Mouse (Mus musculus): Measurements from ENCODE around the gene Olfr1368. TPM values are rescaled to one million over a fixed set of nuclear protein-coding genes. Genes with fewer than 3 reads are reported as not detected.

Gene Olfr1368
- polyA plus RNA-seq (2015; fragmentation: Nextera tagmentation; extraction: Ambion mirVana): not detected in 2 replicates

GRCm38 (mm10) chr13:21145767-21146166 lies at the start of gene Olfr1368:
TSS of gene Olfr1368 (minus strand) at chr13:21145867.
- no peaks in the 10 kb centered on the region for H3K27me3 ChIP-seq (ENCODE audit: control insufficient read depth, insufficient read depth, low read length)
- ATAC-seq (ENCODE audit: insufficient read depth, low FRiP score): no peak
- H3K4me3 ChIP-seq (replicated peaks; ENCODE audit: low read length): no peak within 1 kb of the TSS
- no peaks in the 10 kb centered on the region for H3K36me3 ChIP-seq (ENCODE audit: control insufficient read depth, insufficient read depth, low read length)
- H3K27ac ChIP-seq (ENCODE audit: low read length): no peak within 1 kb of the TSS
- no peaks in the 10 kb centered on the region for H3K9me3 ChIP-seq (replicated peaks; ENCODE audit: control insufficient read depth, low read length)
- H3K4me1 ChIP-seq (ENCODE audit: control insufficient read depth, insufficient read depth, low read length): no peaks in the 10 kb centered on the region
- H3K4me2 ChIP-seq (ENCODE audit: low read depth, low read length): no peak within 1 kb of the TSS
- H3K9ac ChIP-seq (ENCODE audit: low read length): no peak within 1 kb of the TSS
- 75% methylated on average over 4 of the region's 4 CpGs for WGBS

- Histone ChIP-seq H3K9me3 (replicated peaks; ENCODE audit: control insufficient read depth, low read length) (no peaks in the 10 kb centered on the region), H3K4me1 (ENCODE audit: control insufficient read depth, insufficient read depth, low read length) (peaks cover 12% of the 10 kb centered on the region), H3K4me3 (replicated peaks; ENCODE audit: low read length) (no peak overlapping the region), H3K4me2 (ENCODE audit: low read depth, low read length) (no peak overlapping the region), H3K9ac (ENCODE audit: low read length) (no peak overlapping the region), H3K27ac (ENCODE audit: low read length) (no peak overlapping the region), H3K36me3 (ENCODE audit: control insufficient read depth, insufficient read depth, low read length) (peaks cover 36% of the 10 kb centered on the region), H3K27me3 (ENCODE audit: control insufficient read depth, insufficient read depth, low read length) (no peaks in the 10 kb centered on the region)
- WGBS: 75% methylated on average over 4 of the region's 4 CpGs
- ATAC-seq (ENCODE audit: insufficient read depth, low FRiP score): no peak
Measured at GRCm38 (mm10) chr13:21185521-21185920, 39.9 kb upstream of the Olfr1368 start.

- no peak overlapping the region for H3K4me2 ChIP-seq (ENCODE audit: low read depth, low read length)
- H3K36me3 ChIP-seq (ENCODE audit: control insufficient read depth, insufficient read depth, low read length): peaks cover 23% of the 10 kb centered on the region
- no peak overlapping the region for H3K27ac ChIP-seq (ENCODE audit: low read length)
- H3K9ac ChIP-seq (ENCODE audit: low read length): no peak overlapping the region
- H3K4me3 ChIP-seq (replicated peaks; ENCODE audit: low read length): no peak overlapping the region
- no peaks in the 10 kb centered on the region for H3K9me3 ChIP-seq (replicated peaks; ENCODE audit: control insufficient read depth, low read length)
- no peaks in the 10 kb centered on the region for H3K27me3 ChIP-seq (ENCODE audit: control insufficient read depth, insufficient read depth, low read length)
- H3K4me1 ChIP-seq (ENCODE audit: control insufficient read depth, insufficient read depth, low read length): peaks cover 19% of the 10 kb centered on the region
- WGBS: 94% methylated on average over 7 of the region's 7 CpGs
- no peak for ATAC-seq (ENCODE audit: insufficient read depth, low FRiP score)
Measured at GRCm38 (mm10) chr13:21183661-21184060, 38.0 kb upstream of the Olfr1368 start.

DNA sequence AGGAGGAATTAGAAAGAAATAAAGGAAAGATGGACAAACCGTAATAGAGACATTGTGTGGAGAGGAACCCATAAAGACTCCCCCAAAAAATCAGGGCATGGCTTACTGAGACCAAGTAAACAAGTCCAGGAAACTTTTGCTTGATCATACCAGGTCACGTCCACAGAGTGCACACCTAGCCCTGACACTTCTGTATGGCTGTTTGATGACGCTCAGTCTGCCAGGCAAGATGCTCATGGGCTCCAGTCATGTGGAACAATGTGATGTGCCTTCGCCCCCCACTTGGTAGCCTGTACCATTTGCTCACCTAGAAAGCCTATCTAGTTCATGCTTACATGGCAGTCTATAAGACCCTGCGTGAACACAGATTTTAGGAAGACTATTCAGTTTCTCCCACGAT lies 37.4 kb upstream of the Olfr1368 start:
- Histone ChIP-seq H3K9ac (ENCODE audit: low read length) (no peak overlapping the region), H3K9me3 (replicated peaks; ENCODE audit: control insufficient read depth, low read length) (no peaks in the 10 kb centered on the region), H3K4me2 (ENCODE audit: low read depth, low read length) (no peak overlapping the region), H3K4me3 (replicated peaks; ENCODE audit: low read length) (no peak overlapping the region), H3K36me3 (ENCODE audit: control insufficient read depth, insufficient read depth, low read length) (peaks cover 17% of the 10 kb centered on the region), H3K4me1 (ENCODE audit: control insufficient read depth, insufficient read depth, low read length) (peaks cover 25% of the 10 kb centered on the region), H3K27me3 (ENCODE audit: control insufficient read depth, insufficient read depth, low read length) (no peaks in the 10 kb centered on the region), H3K27ac (ENCODE audit: low read length) (no peak overlapping the region)
- WGBS: 93% methylated on average over 6 of the region's 6 CpGs
- no peak for ATAC-seq (ENCODE audit: insufficient read depth, low FRiP score)

DNA sequence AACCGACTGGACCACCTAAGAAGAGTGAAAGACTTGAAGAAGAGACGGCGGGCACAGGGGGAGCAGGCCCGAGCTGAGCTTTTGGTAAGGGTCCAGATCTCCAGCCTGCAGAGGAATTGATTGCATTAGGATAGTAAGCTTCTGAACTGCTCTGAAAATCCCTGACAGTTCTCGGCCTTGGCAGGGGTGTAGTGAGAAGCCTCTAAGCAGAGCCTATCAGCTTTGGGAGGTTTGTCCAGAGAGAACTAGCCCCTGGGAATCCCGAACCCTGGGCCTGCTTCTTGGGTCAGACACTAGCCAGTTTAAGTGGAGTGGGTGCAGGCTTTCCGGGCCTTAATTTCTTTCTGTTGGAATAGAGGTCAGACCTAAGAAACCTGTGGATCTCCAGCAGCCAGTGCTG lies 36.3 kb upstream of the Olfr1368 start:
- peak overlapping the region; percentile 57 for H3K9ac ChIP-seq (ENCODE audit: low read length)
- WGBS: 53% methylated on average over 7 of the region's 7 CpGs
- H3K4me2 ChIP-seq (ENCODE audit: low read depth, low read length): peak overlapping the region; percentile 64
- H3K36me3 ChIP-seq (ENCODE audit: control insufficient read depth, insufficient read depth, low read length): peaks cover 13% of the 10 kb centered on the region; the same call in 1 of the 2 replicates
- no peaks in the 10 kb centered on the region for H3K9me3 ChIP-seq (replicated peaks; ENCODE audit: control insufficient read depth, low read length)
- H3K27ac ChIP-seq (ENCODE audit: low read length): no peak overlapping the region
- peaks cover 25% of the 10 kb centered on the region for H3K4me1 ChIP-seq (ENCODE audit: control insufficient read depth, insufficient read depth, low read length)
- no peak for ATAC-seq (ENCODE audit: insufficient read depth, low FRiP score)
- peak overlapping the region; percentile 96 for H3K4me3 ChIP-seq (replicated peaks; ENCODE audit: low read length)
- H3K27me3 ChIP-seq (ENCODE audit: control insufficient read depth, insufficient read depth, low read length): no peaks in the 10 kb centered on the region

DNA sequence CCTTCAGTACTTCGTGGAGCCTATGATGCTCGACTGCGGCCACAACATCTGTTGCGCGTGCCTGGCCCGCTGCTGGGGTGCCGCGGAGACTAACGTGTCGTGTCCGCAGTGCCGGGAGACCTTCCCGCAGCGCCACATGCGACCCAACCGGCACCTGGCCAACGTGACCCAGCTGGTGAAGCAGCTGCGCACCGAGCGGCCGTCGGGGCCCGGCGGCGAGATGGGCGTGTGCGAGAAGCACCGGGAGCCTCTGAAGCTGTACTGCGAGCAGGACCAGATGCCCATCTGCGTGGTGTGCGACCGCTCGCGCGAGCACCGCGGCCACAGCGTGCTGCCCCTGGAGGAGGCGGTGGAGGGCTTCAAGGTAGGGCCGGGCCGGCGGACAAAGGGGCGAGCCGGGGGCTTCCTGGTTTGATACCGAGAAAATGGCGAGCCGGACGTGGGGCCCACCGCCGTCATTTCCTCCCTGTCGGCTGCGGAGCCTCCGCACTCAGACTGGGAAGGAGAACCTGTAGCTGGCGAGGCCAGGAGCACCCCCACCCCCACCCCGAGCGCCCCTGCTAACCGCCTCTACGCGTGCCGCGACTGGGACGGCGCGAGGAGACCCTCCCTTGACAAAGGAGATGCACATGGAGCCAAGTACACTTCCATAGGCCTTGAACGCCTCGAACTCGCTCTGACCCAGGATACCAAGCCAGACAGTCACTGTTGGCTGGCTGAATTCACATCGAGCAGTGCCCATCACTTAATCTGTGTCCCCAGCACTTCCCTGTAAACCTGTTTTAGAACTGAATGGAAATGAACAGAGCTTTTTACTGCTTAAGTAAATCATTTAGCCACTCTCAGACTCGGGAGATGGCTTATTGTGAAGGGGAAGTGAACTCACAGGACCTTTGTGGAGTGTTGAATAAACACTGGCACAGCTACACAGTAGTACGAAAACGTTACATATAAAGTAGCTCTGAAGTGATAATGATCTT lies 35.2 kb upstream of the Olfr1368 start:
- peak overlapping the region; percentile 97 for H3K27ac ChIP-seq (ENCODE audit: low read length)
- no peaks in the 10 kb centered on the region for H3K9me3 ChIP-seq (replicated peaks; ENCODE audit: control insufficient read depth, low read length)
- ATAC-seq (ENCODE audit: insufficient read depth, low FRiP score): peak; percentile 7; the same call in 1 of the 2 replicates
- H3K4me2 ChIP-seq (ENCODE audit: low read depth, low read length): peak overlapping the region; percentile 64
- H3K4me1 ChIP-seq (ENCODE audit: control insufficient read depth, insufficient read depth, low read length): peaks cover 25% of the 10 kb centered on the region
- under 1% methylated on average over 71 of the region's 71 CpGs for WGBS
- H3K9ac ChIP-seq (ENCODE audit: low read length): peak overlapping the region; percentile 89
- no peaks in the 10 kb centered on the region for H3K27me3 ChIP-seq (ENCODE audit: control insufficient read depth, insufficient read depth, low read length)
- peaks cover 13% of the 10 kb centered on the region; the same call in 1 of the 2 replicates for H3K36me3 ChIP-seq (ENCODE audit: control insufficient read depth, insufficient read depth, low read length)
- H3K4me3 ChIP-seq (replicated peaks; ENCODE audit: low read length): peak overlapping the region; percentile 96

GRCm38 (mm10) chr13:21179724-21180550 lies 34.3 kb upstream of the Olfr1368 start:
- H3K4me3 ChIP-seq (replicated peaks; ENCODE audit: low read length): peak overlapping the region; percentile 96
- peak overlapping the region; percentile 97 for H3K27ac ChIP-seq (ENCODE audit: low read length)
- no peaks in the 10 kb centered on the region for H3K9me3 ChIP-seq (replicated peaks; ENCODE audit: control insufficient read depth, low read length)
- peak overlapping the region; percentile 89 for H3K9ac ChIP-seq (ENCODE audit: low read length)
- under 1% methylated on average over 80 of the region's 80 CpGs for WGBS
- H3K27me3 ChIP-seq (ENCODE audit: control insufficient read depth, insufficient read depth, low read length): no peaks in the 10 kb centered on the region
- ATAC-seq (ENCODE audit: insufficient read depth, low FRiP score): peak; percentile 95
- H3K4me1 ChIP-seq (ENCODE audit: control insufficient read depth, insufficient read depth, low read length): peaks cover 25% of the 10 kb centered on the region
- peak overlapping the region; percentile 80 for H3K4me2 ChIP-seq (ENCODE audit: low read depth, low read length)
- H3K36me3 ChIP-seq (ENCODE audit: control insufficient read depth, insufficient read depth, low read length): peaks cover 13% of the 10 kb centered on the region; the same call in 1 of the 2 replicates

DNA sequence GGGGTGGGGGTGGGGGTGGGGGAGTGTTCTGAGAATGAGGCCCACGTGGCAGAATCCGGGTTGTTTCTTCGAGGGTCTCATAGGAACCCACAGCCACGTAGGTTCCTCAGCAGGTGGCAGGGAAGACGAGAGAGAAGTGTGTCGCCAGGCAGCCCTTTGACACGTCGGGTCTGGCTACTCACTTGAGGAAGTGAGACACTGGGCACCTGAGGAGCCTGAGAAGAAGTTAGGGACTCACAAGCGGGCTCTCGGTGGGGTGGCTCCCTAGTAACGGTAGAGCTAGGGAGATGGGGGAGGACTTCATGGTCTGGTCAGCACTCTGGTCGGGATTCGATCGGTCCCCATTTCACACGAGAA lies 33.7 kb upstream of the Olfr1368 start, which contains the start of gene Trim27:
Gene Trim27 (plus strand): TSS at position 79 of the 357 bp plus-strand sequence.
- peak within 1 kb of the TSS; percentile 96 for H3K4me3 ChIP-seq (replicated peaks; ENCODE audit: low read length)
- peak within 1 kb of the TSS; percentile 80 for H3K4me2 ChIP-seq (ENCODE audit: low read depth, low read length)
- ATAC-seq (ENCODE audit: insufficient read depth, low FRiP score): peak; percentile 22
- H3K4me1 ChIP-seq (ENCODE audit: control insufficient read depth, insufficient read depth, low read length): peaks cover 25% of the 10 kb centered on the region
- H3K27ac ChIP-seq (ENCODE audit: low read length): peak within 1 kb of the TSS; percentile 97
- H3K27me3 ChIP-seq (ENCODE audit: control insufficient read depth, insufficient read depth, low read length): no peaks in the 10 kb centered on the region
- peaks cover 13% of the 10 kb centered on the region; the same call in 1 of the 2 replicates for H3K36me3 ChIP-seq (ENCODE audit: control insufficient read depth, insufficient read depth, low read length)
- no peaks in the 10 kb centered on the region for H3K9me3 ChIP-seq (replicated peaks; ENCODE audit: control insufficient read depth, low read length)
- peak within 1 kb of the TSS; percentile 89 for H3K9ac ChIP-seq (ENCODE audit: low read length)
- WGBS: under 1% methylated on average over 15 of the region's 15 CpGs

Data from stomach, embryonic 16.5 days (tissue).